Mouse (Mus musculus) adipocyte (in vitro differentiated cells): Measurements from ENCODE around the gene Hspa2.
A peak's percentile ranks its signal among the peaks of the same experiment; 100 is the strongest.

Experiments used
- DNase-seq: peaks from one replicate; pipeline ENCODE4 v3.0.0-alpha.2; 2016; ENCODE audit warnings: low spot score

Hspa2 gene

DNA sequence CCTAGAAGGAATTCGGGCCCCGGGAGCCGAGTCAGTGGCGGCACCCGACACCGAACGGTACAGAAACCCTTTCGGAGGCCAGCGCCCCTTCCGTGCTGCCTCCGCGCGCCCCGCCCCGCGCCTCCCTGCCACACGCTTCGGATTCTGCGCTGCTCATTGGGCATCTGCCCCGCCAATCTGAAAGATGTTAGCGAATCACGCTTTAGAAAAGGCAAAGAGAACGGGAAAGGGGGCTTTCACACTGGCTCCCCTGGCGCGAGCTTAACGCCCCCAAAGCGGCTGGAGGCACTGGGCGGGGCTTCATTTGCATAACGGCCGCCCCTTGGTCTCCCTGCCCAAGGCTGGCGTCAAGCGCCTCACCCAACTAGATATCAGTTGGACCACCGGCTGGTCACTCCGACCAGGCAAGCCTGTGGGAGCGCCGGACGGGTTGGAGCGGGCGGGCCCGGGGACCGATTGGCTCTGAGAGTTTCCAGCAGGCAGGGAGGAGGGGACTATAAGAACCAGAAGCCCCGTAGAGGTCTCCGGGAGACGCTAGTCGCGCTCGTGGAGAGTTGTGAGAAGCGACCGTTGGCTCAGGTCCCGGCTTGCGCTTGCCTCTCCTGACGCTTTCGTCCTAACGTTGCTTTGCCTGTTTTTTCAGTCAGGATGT lies at the start of gene Hspa2:
Hspa2 (plus strand) TSS at position 291 of the 652 bp plus-strand sequence.
- peak; percentile 97 for DNase-seq

DNA sequence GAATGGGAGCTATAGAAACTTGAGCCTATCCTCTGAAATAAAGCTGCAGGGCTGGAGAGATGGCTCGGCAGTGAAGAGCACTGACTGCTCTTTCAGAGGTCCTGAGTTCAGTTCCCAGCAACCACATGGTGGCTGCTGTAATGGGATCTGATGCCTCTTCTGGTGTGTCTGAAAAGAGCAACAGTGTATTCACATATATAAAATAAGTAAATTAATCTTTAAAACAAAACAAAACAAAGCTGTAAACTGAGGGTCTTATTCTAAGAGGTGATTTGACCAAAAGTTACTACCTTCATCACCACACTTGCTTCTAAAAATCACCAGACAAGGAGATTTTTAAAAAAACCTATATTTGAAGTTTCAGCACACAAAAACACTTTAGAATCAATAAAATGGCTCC lies 43.1 kb upstream of the Hspa2 start:
- DNase-seq: no peak

DNA sequence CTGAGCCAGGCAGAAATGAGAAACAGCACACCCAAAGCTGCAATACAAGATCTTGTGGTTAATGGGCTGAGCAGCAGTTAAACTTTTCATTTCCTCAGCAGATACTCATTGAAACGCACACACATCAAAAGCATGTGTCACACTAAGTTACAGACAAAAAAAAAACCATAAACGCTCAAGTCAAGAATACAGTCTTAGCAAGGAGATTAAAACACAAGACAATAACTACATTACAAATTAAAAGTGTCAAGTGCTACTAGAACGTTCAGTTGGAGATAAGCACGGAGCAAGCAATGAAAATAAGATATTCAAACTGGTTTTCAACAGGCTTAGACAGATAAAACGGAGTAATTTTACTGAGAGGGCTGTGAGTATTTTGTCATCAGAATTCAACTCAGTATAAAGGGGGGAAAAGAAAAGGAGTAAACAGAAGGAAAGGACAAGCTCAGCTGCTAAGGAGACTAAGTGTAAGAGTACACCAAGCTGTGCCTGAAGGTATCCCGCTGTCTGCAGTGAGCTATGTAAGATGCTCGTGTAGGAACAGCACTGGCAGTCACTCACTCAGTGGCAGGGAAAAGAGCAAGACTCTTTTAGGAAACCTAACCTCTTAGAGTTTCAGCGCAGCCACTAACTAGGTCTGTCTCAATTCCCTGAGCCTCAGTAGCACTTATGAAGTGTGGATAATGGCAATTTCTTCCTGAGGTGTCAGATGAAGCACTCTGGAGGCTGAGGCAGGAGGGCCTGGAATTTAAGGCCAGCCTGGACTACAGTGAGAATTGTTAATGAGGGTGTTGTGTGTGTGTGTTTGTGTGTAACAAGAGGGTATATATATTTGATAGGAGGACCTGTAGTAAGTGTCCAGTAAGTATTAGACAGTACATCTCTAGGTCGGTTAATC lies 42.3 kb upstream of the Hspa2 start:
- DNase-seq: no peak

DNA sequence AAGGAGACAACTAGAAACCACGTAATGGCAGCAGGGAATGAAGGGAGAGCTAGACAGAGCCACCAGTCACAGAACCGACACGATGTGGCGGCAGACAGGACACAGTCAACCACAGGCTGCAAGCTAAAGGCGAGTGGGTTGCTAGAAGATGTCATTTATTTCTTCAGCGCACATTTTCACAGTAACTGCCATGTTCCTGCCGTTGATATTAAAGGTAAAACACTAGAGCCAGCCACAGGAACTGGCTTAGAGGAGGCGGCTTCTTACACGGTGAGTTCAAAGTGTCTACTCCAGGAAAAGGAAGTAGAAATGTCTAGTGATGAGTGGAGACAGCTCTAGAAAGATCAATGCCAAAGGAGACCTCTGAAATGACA lies 41.7 kb upstream of the Hspa2 start:
- DNase-seq: no peak

DNA sequence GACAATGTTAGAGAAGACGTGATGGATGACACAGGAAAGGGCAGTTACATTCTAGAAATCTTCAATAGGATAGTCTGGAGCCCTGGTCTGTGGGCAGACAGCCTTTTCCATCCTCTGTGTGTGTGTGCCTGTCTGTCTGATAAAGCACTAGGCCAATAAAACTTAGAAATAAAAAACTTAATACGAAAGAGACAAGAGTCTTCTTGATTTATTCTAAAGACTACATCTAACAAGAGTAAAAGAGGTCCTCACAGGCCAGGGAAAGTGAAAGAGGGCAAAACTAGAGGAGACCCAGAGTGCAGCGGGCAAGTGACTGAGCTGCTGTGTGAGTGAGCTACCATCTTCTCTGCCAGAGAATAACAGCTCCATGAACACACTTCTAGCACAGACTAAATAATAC lies 37.7 kb upstream of the Hspa2 start:
- no peak for DNase-seq

DNA sequence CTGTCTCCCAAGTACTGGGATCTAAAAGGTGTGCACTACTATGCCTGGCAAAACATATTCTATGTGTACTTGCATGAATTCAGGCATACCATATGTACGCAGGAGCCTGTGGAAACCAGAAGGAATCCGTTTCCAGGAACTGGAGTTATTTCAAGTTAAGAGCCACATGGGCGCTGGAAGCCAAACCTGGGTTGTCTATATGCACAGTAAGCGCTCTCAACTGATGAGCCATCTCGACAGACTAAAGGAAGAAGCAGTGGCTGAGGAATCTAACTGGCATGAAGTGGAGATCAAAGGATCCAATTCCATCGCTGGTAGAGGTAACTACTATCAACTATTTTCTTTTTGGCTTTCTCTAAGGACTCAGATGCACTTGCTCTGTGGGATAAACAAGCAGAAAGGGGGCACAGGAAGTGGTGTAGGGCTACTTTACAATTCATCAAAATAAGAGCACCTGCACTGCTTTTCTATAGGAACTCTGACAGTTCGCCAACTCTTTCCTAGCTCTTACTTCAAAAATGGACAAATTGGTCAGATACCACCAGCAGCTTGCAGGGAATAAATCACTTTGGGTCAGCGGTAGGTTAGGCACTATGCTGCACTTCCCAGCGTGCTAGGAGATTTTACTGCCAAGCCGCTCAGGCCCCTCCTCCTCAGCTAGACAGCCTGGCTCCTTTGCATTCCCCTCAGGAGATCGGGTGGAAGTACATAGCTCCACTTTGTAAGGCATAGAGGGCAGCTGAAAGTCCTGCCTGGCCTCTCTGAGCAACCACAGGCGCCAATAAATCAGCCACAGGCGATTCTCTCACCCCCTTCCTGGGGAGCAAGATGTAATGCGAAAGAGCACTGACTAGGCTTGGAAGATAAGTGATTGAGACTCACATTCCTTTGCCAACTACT lies 36.6 kb upstream of the Hspa2 start:
- DNase-seq: peak; percentile 45

DNA sequence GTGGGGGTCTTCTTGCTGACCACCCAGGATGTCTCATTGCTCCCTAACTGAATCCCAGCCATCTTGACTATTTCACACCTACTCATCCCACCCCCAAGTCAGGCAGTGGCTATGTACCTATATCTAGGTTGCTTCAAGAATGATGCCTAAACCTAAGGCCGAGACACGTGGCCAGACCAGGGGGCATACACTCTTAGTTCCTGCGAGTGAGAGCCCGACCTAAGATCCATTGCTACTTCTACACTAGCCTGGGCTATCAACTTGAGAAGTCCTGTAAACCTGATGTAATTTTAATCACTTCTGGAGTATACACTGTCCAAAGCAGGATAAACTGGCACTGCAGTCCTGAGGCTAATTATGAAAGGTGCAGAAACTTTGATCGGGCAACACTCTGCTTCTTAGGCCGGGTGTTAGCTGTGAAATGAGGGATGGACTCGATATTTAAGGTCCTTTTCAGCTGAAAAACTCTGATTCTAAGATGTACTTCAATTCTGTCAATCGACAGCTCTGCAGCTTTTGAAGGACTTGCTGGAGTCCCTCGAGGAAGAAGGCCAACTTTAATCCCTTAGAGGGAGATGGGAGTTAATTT lies 35.7 kb upstream of the Hspa2 start:
- DNase-seq: peak; percentile 24

DNA sequence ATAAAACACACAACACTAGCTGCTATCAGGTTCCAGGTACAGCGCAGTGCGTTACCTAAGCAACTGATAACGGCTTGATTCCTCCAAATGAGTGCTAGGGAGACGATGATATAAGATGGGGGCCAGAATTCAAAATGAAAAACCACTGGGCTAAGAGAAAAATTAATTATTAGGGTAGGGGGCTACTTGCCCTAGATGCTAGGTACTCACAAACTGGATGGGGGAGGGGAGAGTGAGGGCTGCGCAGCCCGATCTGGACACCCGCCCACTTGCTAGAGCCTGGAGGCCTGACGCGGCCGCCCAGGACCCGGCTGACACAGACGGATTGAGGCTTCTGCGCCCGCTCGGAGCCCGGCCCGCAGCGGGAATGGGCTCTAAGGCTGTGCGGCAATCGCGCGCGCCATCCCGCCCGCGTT lies 35.2 kb upstream of the Hspa2 start:
- peak; percentile 62 for DNase-seq

DNA sequence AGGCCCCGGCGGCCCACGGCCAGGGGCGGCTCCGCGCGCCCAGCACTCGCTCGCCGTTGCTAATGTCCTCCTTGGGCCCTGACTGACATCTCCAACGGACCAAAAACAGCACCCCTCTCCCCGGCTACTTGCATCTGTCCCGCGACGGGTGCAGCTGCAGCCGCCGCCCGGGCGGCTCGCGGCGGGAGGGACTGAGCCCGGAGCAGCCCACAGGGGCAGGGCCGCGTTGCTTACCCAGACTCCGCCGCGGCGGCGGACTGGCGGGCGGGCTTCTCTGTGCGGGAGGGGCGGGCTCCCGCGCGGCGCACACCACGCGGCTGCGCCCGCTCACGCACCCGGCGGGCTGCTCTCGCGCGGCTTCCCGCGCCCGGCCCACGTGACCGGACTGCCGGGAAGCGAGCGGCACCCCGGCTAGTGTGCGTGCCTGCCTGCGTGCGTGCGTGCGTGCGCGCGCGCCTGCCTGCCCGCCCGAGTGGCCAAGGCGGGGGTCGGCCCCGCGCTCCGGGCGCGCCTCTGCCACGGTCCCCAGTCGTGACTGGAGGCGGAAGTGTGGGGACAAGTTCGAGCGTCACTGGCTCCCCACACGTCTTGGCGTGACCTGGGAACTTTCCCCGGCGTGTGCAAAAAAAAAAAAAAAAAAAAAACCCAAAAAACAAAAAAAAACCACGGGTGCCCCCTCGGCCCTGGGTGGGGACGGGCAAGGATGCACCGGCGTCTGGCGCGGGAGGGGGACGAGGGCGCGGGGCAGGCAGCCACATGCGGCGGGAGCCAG lies 34.6 kb upstream of the Hspa2 start, which contains the start of gene Zbtb25:
Zbtb25 (minus strand) TSS at position 397 of the 772 bp plus-strand sequence.
- DNase-seq: peak; percentile 74

DNA sequence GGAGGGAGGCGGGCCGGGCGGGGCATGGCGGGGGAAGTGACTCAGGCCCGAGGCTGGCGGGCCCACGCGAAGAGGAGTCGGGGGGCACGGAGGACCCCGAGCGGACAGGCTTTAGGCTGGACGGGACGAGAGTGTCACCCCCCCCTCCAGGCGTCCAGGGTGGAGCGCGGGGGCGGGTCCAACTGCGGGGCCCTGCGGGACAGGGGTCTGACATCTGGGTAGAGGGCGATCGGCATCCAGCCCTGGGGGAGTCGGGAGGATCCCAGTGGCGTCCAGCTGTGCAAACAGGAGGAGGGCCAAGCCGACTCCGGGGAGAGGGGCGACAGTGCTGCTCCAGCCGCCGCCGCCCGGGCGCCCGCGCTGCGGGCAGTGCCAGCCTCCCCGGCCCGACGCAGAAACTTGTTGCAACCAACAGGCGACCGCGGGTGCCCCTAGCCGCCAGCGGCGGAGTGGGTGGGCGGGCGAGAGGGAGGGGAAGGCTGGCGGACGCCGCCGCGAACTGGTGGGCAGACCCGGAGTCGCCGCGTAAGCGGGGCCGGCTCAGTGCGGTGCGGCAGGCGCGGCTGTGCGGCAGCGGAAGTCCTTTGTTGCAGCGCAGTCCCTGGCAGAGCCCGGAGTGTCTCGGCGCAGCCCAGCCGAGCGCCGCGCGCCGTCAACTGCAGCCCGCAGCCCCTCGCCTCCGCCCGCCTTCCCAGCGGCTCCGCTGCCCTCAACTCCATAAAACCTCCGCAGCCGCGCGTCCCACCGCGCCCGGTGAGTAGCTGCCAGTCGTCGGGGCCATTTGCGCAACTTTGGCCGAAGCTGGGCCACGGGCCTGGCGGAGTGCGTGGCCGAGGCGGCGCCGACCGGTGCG lies 33.8 kb upstream of the Hspa2 start, which contains the start of gene Zbtb1:
Zbtb1 (plus strand) TSS at position 289 of the 853 bp plus-strand sequence.
- peak; percentile 65 for DNase-seq

DNA sequence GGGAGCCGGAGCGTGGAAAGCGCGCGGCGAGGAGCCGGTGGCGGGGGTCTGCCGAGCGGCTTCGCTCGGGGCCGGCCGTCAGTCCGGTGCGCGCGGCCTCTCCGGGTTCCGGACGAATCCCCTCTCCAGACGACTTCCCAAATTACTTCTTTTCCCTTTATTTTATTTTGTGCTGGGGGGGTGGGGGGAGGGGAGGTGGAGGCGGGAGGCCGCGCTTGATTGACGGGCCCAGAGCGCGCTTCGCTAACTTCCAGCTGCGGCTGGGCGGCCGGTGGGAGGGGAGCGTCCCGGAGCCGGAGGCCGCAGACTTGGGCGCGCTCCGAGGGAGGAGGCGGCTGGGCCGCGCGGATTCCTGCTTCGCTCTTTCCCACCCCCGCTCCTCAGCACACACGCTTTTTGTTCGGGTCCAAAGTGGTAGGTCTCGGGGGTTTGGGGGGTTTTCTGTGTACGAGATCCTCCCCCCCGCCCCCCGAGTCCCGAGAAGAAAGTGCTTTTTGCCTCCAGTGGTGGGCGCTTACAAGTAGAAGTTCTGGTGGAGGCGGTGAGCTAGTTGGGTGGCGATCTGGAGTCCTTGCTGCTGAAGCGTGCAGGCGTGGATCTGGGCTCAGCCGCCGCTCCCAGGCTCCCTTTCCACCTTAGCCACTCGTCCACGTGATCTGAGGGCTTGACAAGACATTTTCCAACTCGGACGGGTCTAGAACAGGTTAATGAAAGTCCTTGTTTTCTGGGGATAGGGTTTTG lies 33.0 kb upstream of the Hspa2 start:
- peak; percentile 79 for DNase-seq

DNA sequence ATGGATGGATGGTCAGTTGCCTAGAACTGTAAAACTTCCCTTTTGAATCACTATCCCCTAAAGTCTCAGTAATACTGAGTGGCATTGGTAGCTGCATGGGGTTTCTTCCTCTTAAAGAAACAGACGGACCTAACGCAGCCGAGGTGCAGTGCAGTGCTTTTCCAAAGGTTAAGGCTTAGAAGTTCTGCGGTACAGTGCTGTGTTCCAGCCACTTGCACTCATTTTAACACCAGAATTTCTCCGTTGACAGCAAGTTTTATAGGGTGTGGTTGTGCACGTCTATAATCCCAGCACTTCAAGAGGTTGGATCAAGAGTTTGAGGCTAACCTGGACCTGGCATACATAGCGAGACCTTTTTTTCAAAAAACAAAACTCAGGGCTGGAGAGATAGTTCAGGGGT lies 31.9 kb upstream of the Hspa2 start:
- DNase-seq: no peak

DNA sequence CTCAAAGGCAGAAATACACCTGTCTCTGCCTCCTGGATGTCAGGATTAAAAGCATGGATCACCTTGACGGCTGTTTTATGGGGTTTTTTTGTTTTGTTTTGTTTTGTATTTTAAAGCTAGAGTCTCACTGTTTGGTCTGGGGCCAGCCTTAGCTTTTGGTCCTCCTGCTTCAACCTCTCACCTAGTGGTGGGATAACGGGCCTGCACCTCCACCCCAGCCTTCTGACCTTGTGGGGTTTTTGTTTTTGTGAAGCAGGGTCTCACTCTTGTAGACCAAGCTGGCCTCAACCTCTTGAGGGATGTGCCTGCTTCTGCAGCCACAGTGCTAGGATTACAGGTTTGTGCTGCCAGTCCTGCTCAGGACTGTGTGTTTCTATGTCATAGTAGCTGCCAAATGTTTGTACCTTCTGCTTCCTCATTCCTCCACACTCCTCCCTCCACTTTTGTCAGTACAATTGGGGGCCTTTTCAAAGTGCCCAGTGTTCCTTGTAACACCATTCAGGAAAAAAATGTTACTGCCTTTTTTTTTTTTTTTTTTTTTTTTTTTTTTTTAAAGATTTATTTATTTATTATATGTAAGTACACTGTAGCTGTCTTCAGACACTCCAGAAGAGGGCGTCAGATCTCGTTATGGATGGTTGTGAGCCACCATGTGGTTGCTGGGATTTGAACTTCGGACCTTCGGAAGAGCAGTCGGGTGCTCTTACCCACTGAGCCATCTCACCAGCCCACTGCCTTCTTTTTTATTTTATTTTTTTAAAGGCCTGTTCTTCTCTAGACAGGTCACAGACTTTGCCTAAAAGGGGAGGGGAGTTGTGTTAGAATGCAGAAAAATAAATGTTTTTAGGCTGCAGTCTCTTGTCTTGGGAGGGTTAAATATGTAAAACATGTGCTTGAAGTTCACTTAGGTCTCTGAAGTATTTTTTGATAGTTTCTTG lies 30.8 kb upstream of the Hspa2 start:
- no peak for DNase-seq

DNA sequence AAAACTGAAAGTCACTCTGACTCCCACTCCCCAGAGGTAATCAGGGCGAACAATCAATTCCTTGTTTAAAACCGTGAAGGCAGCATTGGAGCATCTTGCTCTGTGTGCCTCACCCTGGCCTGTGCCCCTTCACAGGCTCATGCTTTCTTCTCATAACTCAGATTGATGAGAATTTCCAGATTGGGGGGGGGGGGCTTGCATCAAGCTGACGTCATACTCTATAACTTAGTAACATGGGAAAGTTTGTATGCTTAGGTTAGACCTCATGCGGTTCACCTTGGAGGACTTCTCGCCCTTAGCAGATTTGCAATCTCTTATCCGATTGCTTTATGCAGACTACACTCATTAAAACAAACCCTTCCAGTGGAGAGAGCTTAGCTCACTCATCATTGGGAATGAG lies 30.0 kb upstream of the Hspa2 start:
- no peak for DNase-seq

DNA sequence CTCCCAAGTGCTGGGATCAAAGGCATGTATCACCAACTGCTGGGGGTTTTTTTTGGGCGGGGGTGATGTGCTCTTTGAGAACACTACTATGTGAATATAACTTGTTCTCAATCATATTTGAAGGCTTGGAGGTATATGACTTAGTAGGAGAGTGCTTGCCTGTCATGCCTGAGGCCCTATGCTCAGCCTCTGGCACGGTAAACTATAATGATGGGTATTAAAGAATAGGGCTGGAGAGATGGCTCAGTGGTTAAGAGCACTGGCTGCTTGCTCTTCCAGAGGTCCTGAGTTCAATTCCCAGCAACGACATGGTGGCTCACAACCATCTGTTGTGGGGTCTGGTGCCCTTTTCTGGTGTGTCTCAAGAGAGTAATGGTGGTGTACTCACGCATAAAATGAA lies 29.1 kb upstream of the Hspa2 start:
- DNase-seq: no peak

DNA sequence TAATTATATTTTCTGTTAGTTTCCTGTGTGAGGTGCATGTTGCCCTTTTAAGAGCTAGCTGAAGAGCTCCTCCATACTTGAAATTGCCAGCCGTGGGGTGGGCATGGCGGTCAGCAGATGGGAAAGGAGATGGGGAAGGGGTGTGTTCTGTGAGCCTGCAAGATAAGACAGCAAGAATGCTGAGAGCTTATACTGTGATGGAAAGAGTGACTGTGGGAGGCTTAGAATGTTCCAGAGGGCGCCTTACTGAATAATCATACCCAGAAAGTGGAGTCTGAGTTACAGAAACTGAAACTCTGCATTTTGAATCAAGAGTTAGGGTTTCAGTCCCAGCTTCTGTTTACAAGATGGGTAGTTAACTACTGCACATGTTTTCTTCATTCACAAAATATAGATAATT lies 28.5 kb upstream of the Hspa2 start:
- no peak for DNase-seq

DNA sequence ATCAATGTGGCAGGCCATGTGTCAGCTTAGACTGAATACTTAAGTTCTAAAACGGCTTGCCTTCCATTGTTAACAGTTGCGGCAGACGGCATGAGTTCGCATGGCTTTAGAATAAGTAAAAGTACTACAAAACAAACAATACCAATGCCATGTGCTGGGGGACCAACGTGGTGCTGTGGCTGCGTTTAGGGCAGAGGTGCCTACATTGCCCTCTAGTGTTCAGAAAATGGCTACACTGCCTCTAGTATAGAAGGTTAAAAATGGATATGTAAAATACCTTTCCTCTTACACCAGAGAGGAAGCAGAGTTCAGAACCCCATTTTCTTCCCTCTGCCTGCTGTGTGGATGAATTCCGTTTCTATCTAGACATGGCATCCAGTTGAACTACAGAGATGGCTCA lies 27.3 kb upstream of the Hspa2 start:
- no peak for DNase-seq

DNA sequence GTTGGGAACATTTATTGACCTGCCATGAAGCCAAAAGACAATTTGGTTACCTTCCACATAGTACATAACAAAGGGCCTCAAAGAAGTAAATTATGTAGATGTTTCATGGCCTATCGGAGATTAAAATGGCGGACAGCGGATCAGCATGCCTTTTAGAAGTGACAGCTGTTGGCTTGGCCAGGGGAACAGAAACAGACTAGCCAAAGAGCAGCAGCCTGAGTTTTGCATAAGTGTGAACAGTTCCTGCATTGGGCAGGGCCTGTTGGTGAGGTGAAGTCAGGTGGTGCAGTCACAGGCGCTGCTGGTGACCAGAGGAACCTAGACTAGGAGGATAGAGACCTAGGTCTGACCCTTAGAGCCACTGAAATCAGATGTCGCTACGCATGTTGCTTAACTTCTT lies 26.9 kb upstream of the Hspa2 start:
- DNase-seq: no peak
